Mouse (Mus musculus): ENCODE data around the gene Uqcc1. TPM values are rescaled to one million over a fixed set of nuclear protein-coding genes. Genes with fewer than 3 reads are reported as not detected.

The Uqcc1 gene
- 21.0 and 22.5 TPM in 2 replicates for polyA plus RNA-seq (2015; fragmentation: Nextera tagmentation; extraction: Ambion mirVana)

GRCm38 (mm10) chr2:155929531-155930442 is at the start of gene Uqcc1:
Uqcc1 (minus strand) TSS chr2:155930310.

GRCm38 (mm10) chr2:155956134-155957059 is 26.3 kb upstream of the Uqcc1 start, which contains the start of gene Cep250:
Cep250 (plus strand) TSS chr2:155956458.

GRCm38 (mm10) chr2:155945124-155945523 is 15.0 kb upstream of the Uqcc1 start, which contains the start of gene Gdf5:
Gdf5 (minus strand) TSS chr2:155945367.

GRCm38 (mm10) chr2:155940681-155941080 is 10.6 kb upstream of the Uqcc1 start, which contains the start of gene Gm15557:
Gm15557 (plus strand) TSS chr2:155940728.

GRCm38 (mm10) chr2:155834732-155835131 is 95.4 kb downstream of the Uqcc1 start, which contains the start of gene Fam83c:
Fam83c (minus strand) TSS chr2:155834854.

GRCm38 (mm10) chr2:155826630-155827424 is 103.3 kb downstream of the Uqcc1 start, which contains the start of gene Eif6:
Eif6 (minus strand) TSS chr2:155826925.

GRCm38 (mm10) chr2:155819392-155819448 is 110.9 kb downstream of the Uqcc1 start, which contains the start of gene BC029722:
BC029722 (minus strand) TSS chr2:155819426.

Other genes starting within 250 kb of the Uqcc1 start
- gene Trpc4ap, start 237.9 kb downstream of the Uqcc1 start, polyA plus RNA-seq (2015; fragmentation: Nextera tagmentation; extraction: Ambion mirVana) = 55.5 and 63.6 TPM in 2 replicates
- gene Edem2, start 200.8 kb downstream of the Uqcc1 start, polyA plus RNA-seq (2015; fragmentation: Nextera tagmentation; extraction: Ambion mirVana) = 21.8 and 27.5 TPM in 2 replicates
- not detected in 2 replicates for gene Gm17581, start 194.4 kb downstream of the Uqcc1 start, polyA plus RNA-seq (2015; fragmentation: Nextera tagmentation; extraction: Ambion mirVana)
- 6.6 and 7.8 TPM in 2 replicates for gene Procr, start 179.2 kb downstream of the Uqcc1 start, polyA plus RNA-seq (2015; fragmentation: Nextera tagmentation; extraction: Ambion mirVana)
- 0.11 TPM in 1 of 2 replicates, not detected in the other for gene Mmp24, start 155.0 kb downstream of the Uqcc1 start, polyA plus RNA-seq (2015; fragmentation: Nextera tagmentation; extraction: Ambion mirVana)
- 11.2 and 14.4 TPM in 2 replicates for gene BC029722, start 110.9 kb downstream of the Uqcc1 start, polyA plus RNA-seq (2015; fragmentation: Nextera tagmentation; extraction: Ambion mirVana)
- 131 and 133 TPM in 2 replicates for gene Eif6, start 103.4 kb downstream of the Uqcc1 start, polyA plus RNA-seq (2015; fragmentation: Nextera tagmentation; extraction: Ambion mirVana)
- 0.07 TPM in 1 of 2 replicates, not detected in the other for gene Fam83c, start 95.5 kb downstream of the Uqcc1 start, polyA plus RNA-seq (2015; fragmentation: Nextera tagmentation; extraction: Ambion mirVana)
- gene Gm15557, start 10.4 kb upstream of the Uqcc1 start, polyA plus RNA-seq (2015; fragmentation: Nextera tagmentation; extraction: Ambion mirVana) = not detected in 2 replicates
- 0.12 TPM in 1 of 2 replicates, not detected in the other for gene Gdf5, start 15.1 kb upstream of the Uqcc1 start, polyA plus RNA-seq (2015; fragmentation: Nextera tagmentation; extraction: Ambion mirVana)
- gene Cep250, start 26.1 kb upstream of the Uqcc1 start, polyA plus RNA-seq (2015; fragmentation: Nextera tagmentation; extraction: Ambion mirVana) = 11.2 and 11.7 TPM in 2 replicates
- 0.91 and 1.4 TPM in 2 replicates for gene 6430550D23Rik, start 77.7 kb upstream of the Uqcc1 start, polyA plus RNA-seq (2015; fragmentation: Nextera tagmentation; extraction: Ambion mirVana)
- 86.9 and 101 TPM in 2 replicates for gene Ergic3, start 77.7 kb upstream of the Uqcc1 start, polyA plus RNA-seq (2015; fragmentation: Nextera tagmentation; extraction: Ambion mirVana)
- not detected in 2 replicates for gene Fer1l4, start 122.6 kb upstream of the Uqcc1 start, polyA plus RNA-seq (2015; fragmentation: Nextera tagmentation; extraction: Ambion mirVana)
- gene Spag4, start 134.9 kb upstream of the Uqcc1 start, polyA plus RNA-seq (2015; fragmentation: Nextera tagmentation; extraction: Ambion mirVana) = 1.5 and 2.0 TPM in 2 replicates
- gene Cpne1, start 181.7 kb upstream of the Uqcc1 start, polyA plus RNA-seq (2015; fragmentation: Nextera tagmentation; extraction: Ambion mirVana) = 32.5 and 32.6 TPM in 2 replicates
- gene Rbm12, start 181.7 kb upstream of the Uqcc1 start, polyA plus RNA-seq (2015; fragmentation: Nextera tagmentation; extraction: Ambion mirVana) = 10.4 and 11.6 TPM in 2 replicates
- gene Gm28036, start 196.8 kb upstream of the Uqcc1 start, polyA plus RNA-seq (2015; fragmentation: Nextera tagmentation; extraction: Ambion mirVana) = 2.3 and 6.4 TPM in 2 replicates
- gene Romo1, start 213.7 kb upstream of the Uqcc1 start, polyA plus RNA-seq (2015; fragmentation: Nextera tagmentation; extraction: Ambion mirVana) = 299 and 335 TPM in 2 replicates
- gene Nfs1, start 213.9 kb upstream of the Uqcc1 start, polyA plus RNA-seq (2015; fragmentation: Nextera tagmentation; extraction: Ambion mirVana) = 55.8 and 59.4 TPM in 2 replicates
- gene Rbm39, start 249.9 kb upstream of the Uqcc1 start, polyA plus RNA-seq (2015; fragmentation: Nextera tagmentation; extraction: Ambion mirVana) = 456 and 510 TPM in 2 replicates

All from spleen, postnatal 0 days (tissue).